Comparison of ENCODE assay signal across 9 mouse cellular contexts in genomic region chrX:162345497-162346143, GRCm38 (mm10).
A peak's percentile ranks its signal among the peaks of the same experiment; 100 is the strongest.
DNase-seq lines count a peak whose midpoint lies in the region; TF ChIP-seq lines count a peak whose summit lies in the region.
"Had no signal": no experiment of that assay in that cellular context is flagged by ENCODE, and none has a peak within 500 bp of the region (broad histone marks: within the 10 kb centered on the region; RNA-seq: fewer than 3 reads in every experiment).

No protein-coding gene starts in this region.

- no peak for TF ChIP-seq CTCF in heart, adult 2 months (IDR thresholded peaks at IDR 0.05)

- WGBS in heart, adult 2 months: 30% methylated on average over 3 of the region's 3 CpGs
- WGBS in forebrain, embryonic 10.5 days: 80% methylated on average over 3 of the region's 3 CpGs

- no peaks in the 10 kb centered on the region for H3K9me3 ChIP-seq in forebrain, embryonic 10.5 days

- H3K4me1 ChIP-seq in heart, adult 2 months (ENCODE audit: control insufficient read depth, insufficient read depth, low read length): peaks cover 3% of the 10 kb centered on the region
- H3K4me1 ChIP-seq in forebrain, embryonic 10.5 days: no peaks in the 10 kb centered on the region

- H3K4me3 ChIP-seq in heart, adult 2 months: no peak overlapping the region
- no peak overlapping the region for H3K4me3 ChIP-seq in forebrain, embryonic 10.5 days

- DNase-seq in heart, adult 2 months: peak; percentile 47 to 59
- no peak for DNase-seq in heart, postnatal 25 days (ENCODE audit: low spot score)
- DNase-seq in right cerebral cortex, postnatal 4 days: peak; percentile 2
- DNase-seq in right cerebral cortex, postnatal 14 days: no peak
- DNase-seq in gastrocnemius, postnatal 14 days: peak; percentile 5
- peak; percentile 52 for DNase-seq in testis, postnatal 10 days (ENCODE audit: low spot score)
- DNase-seq in forebrain, embryonic 10.5 days (ENCODE audit: extremely low spot score, low spot score): no peak
- DNase-seq in right cerebral cortex, postnatal 25 days: no peak

- no peaks in the 10 kb centered on the region for H3K79me2 ChIP-seq in heart, adult 2 months (replicated peaks; ENCODE audit: control insufficient read depth, insufficient read depth, low read length)

- H3K9ac ChIP-seq in heart, adult 2 months (ENCODE audit: low read depth, low read length): no peak overlapping the region

- no peaks in the 10 kb centered on the region for H3K36me3 ChIP-seq in heart, adult 2 months (ENCODE audit: control insufficient read depth, insufficient read depth, low read length)
- H3K36me3 ChIP-seq in forebrain, embryonic 10.5 days (replicated peaks): no peaks in the 10 kb centered on the region

- no peak for TF ChIP-seq EP300 in heart, adult 2 months (IDR thresholded peaks at IDR 0.05; ENCODE audit: insufficient read depth, low read depth, low read length)

- no peaks in the 10 kb centered on the region for H3K27me3 ChIP-seq in heart, adult 2 months (ENCODE audit: control insufficient read depth, insufficient read depth, low read length)
- H3K27me3 ChIP-seq in forebrain, embryonic 10.5 days (ENCODE audit: poor library complexity, severe bottlenecking): peaks cover 98% of the 10 kb centered on the region
- H3K27me3 ChIP-seq: CH12.LX had no signal

- peak overlapping the region; percentile 20; the same call in 1 of the 2 replicates for H3K27ac ChIP-seq in heart, adult 2 months
- H3K27ac ChIP-seq in forebrain, embryonic 10.5 days: no peak overlapping the region

- intact Hi-C loops in heart, adult 2 months (cut with DNase I): no loop called here
- intact Hi-C loops in heart, postnatal 25 days (cut with DNase I): no loop called here
- intact Hi-C loops in gastrocnemius, postnatal 14 days (cut with DNase I; ENCODE audit: low total_unique reads): no loop called here

- TF ChIP-seq POLR2A in heart, adult 2 months (IDR thresholded peaks at IDR 0.05; ENCODE audit: insufficient read depth, low read depth, low read length): no peak

Comparison
In these comparisons a context has a peak if more than half of its experiments do, and no peak if none do; other contexts are left out.
1. DNase-seq: peak in heart, adult 2 months (2 of 2), right cerebral cortex, postnatal 4 days (single experiment), gastrocnemius, postnatal 14 days (single experiment) and testis, postnatal 10 days (single experiment); none in heart, postnatal 25 days (single experiment), right cerebral cortex, postnatal 14 days (single experiment), forebrain, embryonic 10.5 days (single experiment) and right cerebral cortex, postnatal 25 days (single experiment).